Mouse (Mus musculus) embryonic facial prominence, embryonic 12.5 days (tissue): ENCODE measurements around the gene Gm20683. TPM values are rescaled to one million over a fixed set of nuclear protein-coding genes. Genes with fewer than 3 reads are reported as not detected.
"Not testable (repeated sequence)": the region's sequence is repeated elsewhere in the genome, so short reads cannot be mapped to it uniquely, and the experiment has no call there.

ENCODE experiments used
- ATAC-seq: fragments of 200-750 bp; cut with Nextera tagmentation; 2 replicates; pipeline ENCODE4 v1.8.0; 2017; ENCODE audit not compliant: insufficient number of reproducible peaks, insufficient read depth, low FRiP score, low TSS enrichment
- H3K27ac ChIP-seq: fragments of 300-500 bp; sonication (generic); 2 replicates; pipeline ENCODE4 v1.5.1; 2016; ENCODE audit warnings: mild to moderate bottlenecking
- H3K27me3 ChIP-seq: fragments of 300-500 bp; sonication (generic); 2 replicates; pipeline ENCODE4 v1.6.1; 2016; ENCODE audit warnings: mild to moderate bottlenecking, moderate library complexity
- H3K36me3 ChIP-seq: fragments of 300-500 bp; sonication (generic); 2 replicates; pipeline ENCODE4 v1.6.1; 2016; ENCODE audit warnings: mild to moderate bottlenecking
- H3K4me1 ChIP-seq: fragments of 300-500 bp; sonication (generic); 2 replicates; pipeline ENCODE4 v1.6.1; 2016
- H3K4me2 ChIP-seq: fragments of 300-500 bp; sonication (generic); replicated peaks from 2 replicates; pipeline ENCODE4 v1.6.1; 2016; ENCODE audit warnings: mild to moderate bottlenecking, moderate library complexity
- H3K4me3 ChIP-seq: fragments of 300-500 bp; sonication (generic); 2 replicates; pipeline ENCODE4 v1.5.1; 2016; ENCODE audit warnings: mild to moderate bottlenecking
- H3K9ac ChIP-seq: fragments of 300-500 bp; sonication (generic); 2 replicates; pipeline ENCODE4 v1.6.1; 2016; ENCODE audit warnings: mild to moderate bottlenecking, moderate library complexity
- H3K9me3 ChIP-seq: fragments of 300-500 bp; sonication (generic); 2 replicates; pipeline ENCODE4 v1.6.1; 2016; ENCODE audit warnings: mild to moderate bottlenecking, moderate library complexity
- WGBS: fragments of 180-500 bp; shearing (Covaris S2); methylation state at CpG from one replicate; pipeline ENCODE4 v1.1.7; 2016; 5-methylcytosine and 5-hydroxymethylcytosine counted together
- polyA plus RNA-seq: library from polyadenylated mRNA; unstranded; fragments of >200 nt; fragmentation: Nextera tagmentation; extraction: Ambion mirVana; gene quantifications from 2 replicates; pipeline ENCODE4 v1.2.1, GENCODE M21; 2016

Gene Gm20683
- polyA plus RNA-seq, 1 experiment from 2014 or later, result 1.5 TPM

DNA sequence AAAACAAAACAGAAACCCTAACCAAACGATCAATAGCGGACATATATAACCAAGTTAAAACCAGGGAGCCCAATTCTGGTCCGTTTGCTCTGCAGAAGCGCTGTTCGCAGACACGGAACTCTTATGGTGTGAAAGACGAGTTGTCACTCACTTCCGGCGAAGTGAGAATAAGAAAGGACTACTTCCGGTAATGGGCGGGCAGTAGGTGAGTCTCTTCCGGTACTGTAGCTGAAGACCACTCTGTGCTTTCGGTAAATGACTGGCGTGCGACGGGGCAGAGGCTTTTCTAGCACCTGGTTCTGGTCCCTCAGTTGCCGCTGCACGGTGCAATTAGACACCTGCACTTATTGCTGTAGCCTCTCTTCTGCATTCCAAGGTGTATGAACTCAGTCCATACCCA, 18.1 kb downstream of the Gm20683 start, which contains the start of gene Wdr24:
Gene Wdr24 (plus strand): TSS at position 176 of the 400 bp plus-strand sequence.
- peak within 1 kb of the TSS; percentile 64 for H3K4me3 ChIP-seq
- H3K36me3 ChIP-seq, result peaks cover 30% of the 10 kb centered on the region
- peaks cover 28% of the 10 kb centered on the region for H3K4me1 ChIP-seq
- peak within 1 kb of the TSS; percentile 57; the same call in 1 of the 2 replicates for H3K27ac ChIP-seq
- peak within 1 kb of the TSS; percentile 96 for H3K4me2 ChIP-seq
- ATAC-seq, result no peak
- peaks cover 28% of the 10 kb centered on the region for H3K27me3 ChIP-seq
- no peaks in the 10 kb centered on the region for H3K9me3 ChIP-seq
- peak within 1 kb of the TSS; percentile 70 for H3K9ac ChIP-seq
- whole genome bisulfite sequencing, result under 1% methylated on average over 18 of the region's 18 CpGs

GRCm38 (mm10) chr17:25818851-25819780, 22.4 kb downstream of the Gm20683 start:
- H3K27ac ChIP-seq, result no peak overlapping the region
- 6% methylated on average over 46 of the region's 46 CpGs for WGBS
- ATAC-seq, result no peak
- 0 out of 2 replicates have a peak overlapping the region, but pooled peaks have one; percentile 6 for H3K4me3 ChIP-seq
- 0 out of 2 replicates have a peak overlapping the region, but pooled peaks have one; percentile 7 for H3K9ac ChIP-seq
- peaks cover 3% of the 10 kb centered on the region for H3K4me1 ChIP-seq
- peaks cover 49% of the 10 kb centered on the region for H3K27me3 ChIP-seq
- no peaks in the 10 kb centered on the region for H3K9me3 ChIP-seq
- no peaks in the 10 kb centered on the region for H3K36me3 ChIP-seq
- H3K4me2 ChIP-seq, result peak overlapping the region; percentile 30

GRCm38 (mm10) chr17:25817662-25818061, 23.9 kb downstream of the Gm20683 start:
- 77% methylated on average over 11 of the region's 11 CpGs for WGBS
- H3K27ac ChIP-seq, result no peak overlapping the region
- H3K27me3 ChIP-seq, result peaks cover 56% of the 10 kb centered on the region
- H3K4me1 ChIP-seq, result no peaks in the 10 kb centered on the region; the same call in 1 of the 2 replicates
- H3K4me3 ChIP-seq, result no peak overlapping the region
- H3K9me3 ChIP-seq, result no peaks in the 10 kb centered on the region
- no peak overlapping the region for H3K9ac ChIP-seq
- no peak overlapping the region for H3K4me2 ChIP-seq
- H3K36me3 ChIP-seq, result no peaks in the 10 kb centered on the region
- ATAC-seq, result no peak

- WGBS, result 2% methylated on average over 20 of the region's 20 CpGs
- ATAC-seq, result no peak
- H3K27me3 ChIP-seq, result peaks cover 63% of the 10 kb centered on the region
- no peak overlapping the region for H3K4me3 ChIP-seq
- no peak overlapping the region for H3K4me2 ChIP-seq
- no peak overlapping the region for H3K9ac ChIP-seq
- H3K9me3 ChIP-seq, result no peaks in the 10 kb centered on the region
- H3K27ac ChIP-seq, result no peak overlapping the region
- H3K36me3 ChIP-seq, result no peaks in the 10 kb centered on the region
- peaks cover 7% of the 10 kb centered on the region; the same call in 1 of the 2 replicates for H3K4me1 ChIP-seq
Observed at GRCm38 (mm10) chr17:25813471-25813870, 28.1 kb downstream of the Gm20683 start.

DNA sequence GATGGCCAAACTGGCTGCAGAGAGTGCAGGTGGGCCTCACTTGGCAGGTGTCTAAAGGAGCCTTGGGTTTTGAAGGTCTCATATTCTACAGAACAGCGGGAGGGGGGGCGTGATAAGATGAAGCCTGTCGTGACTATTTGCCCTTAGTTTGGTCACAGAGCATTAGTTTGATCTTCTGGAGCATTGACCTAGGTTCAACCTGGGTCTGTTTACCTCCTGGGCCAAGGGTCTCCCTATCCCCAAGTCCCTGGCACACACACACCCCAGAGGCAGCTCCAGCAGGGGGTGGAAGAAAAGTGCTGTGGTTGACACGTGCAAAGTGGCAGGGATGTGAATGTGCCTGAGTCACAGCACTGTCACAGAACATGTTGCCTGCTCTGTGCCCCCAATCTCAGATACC, 30.7 kb downstream of the Gm20683 start:
- WGBS, result 70% methylated on average over 4 of the region's 4 CpGs
- Histone ChIP-seq H3K4me1 (peaks cover 7% of the 10 kb centered on the region; the same call in 1 of the 2 replicates), H3K9me3 (no peaks in the 10 kb centered on the region), H3K4me2 (no peak overlapping the region), H3K4me3 (no peak overlapping the region), H3K27me3 (peaks cover 52% of the 10 kb centered on the region), H3K36me3 (no peaks in the 10 kb centered on the region), H3K27ac (no peak overlapping the region), H3K9ac (no peak overlapping the region)
- no peak for ATAC-seq

GRCm38 (mm10) chr17:25809606-25810340, 31.8 kb downstream of the Gm20683 start:
- H3K36me3 ChIP-seq, result no peaks in the 10 kb centered on the region
- peaks cover 7% of the 10 kb centered on the region; the same call in 1 of the 2 replicates for H3K4me1 ChIP-seq
- H3K27me3 ChIP-seq, result peaks cover 49% of the 10 kb centered on the region
- 12% methylated on average over 25 of the region's 25 CpGs for WGBS
- ATAC-seq, result peak; percentile 37; the same call in 1 of the 2 replicates
- 0 out of 2 replicates have a peak overlapping the region, but pooled peaks have one; percentile 65 for H3K27ac ChIP-seq
- peak overlapping the region; percentile 97 for H3K4me2 ChIP-seq
- peak overlapping the region; percentile 80 for H3K9ac ChIP-seq
- peak overlapping the region; percentile 72 for H3K4me3 ChIP-seq
- H3K9me3 ChIP-seq, result no peaks in the 10 kb centered on the region

DNA sequence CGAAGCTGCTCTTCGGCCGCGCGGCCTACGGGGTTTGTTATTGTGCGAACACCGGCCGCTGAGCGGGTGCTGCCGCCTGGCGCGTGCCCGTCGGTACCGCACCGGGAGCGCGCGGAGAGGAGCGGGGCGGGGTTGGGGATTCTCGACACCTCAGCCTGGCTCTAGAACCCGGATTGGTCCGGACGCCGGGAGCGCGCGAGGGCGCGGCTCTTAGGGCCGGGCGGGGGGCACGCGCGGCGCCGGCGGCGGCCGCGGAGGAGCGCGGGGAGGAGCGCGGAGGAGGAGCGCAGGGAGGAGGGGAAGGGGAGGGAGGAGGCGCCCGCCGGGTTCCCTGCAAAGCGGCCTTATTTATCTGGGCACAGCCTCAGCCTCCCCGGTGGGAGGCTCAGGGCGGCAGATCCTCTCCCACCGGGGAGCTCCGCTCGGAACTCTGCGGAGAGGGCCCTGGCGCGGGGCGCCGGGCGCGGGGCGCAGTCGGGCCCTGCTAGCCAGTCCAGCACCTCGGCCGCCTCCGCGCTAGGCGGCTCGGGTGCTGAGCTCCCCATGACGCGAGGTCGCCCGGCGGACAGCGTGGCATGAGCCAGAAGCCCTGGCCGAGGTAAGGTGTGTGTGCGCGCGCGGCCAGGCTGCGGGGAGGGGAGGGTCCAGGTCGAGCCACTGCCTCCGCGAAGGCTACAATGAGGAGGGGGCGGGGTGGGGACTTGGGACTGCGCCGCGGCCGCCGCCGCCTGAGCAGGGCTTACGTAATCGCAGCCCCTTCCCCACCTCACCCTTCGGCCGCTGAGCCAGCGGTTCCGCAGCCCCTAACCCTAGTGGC, 32.6 kb downstream of the Gm20683 start, which contains the start of gene Fbxl16:
Gene Fbxl16 (plus strand): TSS at position 297 of the 817 bp plus-strand sequence.
- peak within 1 kb of the TSS; percentile 80 for H3K9ac ChIP-seq
- peak within 1 kb of the TSS; percentile 65 for H3K27ac ChIP-seq
- WGBS, result under 1% methylated on average over 84 of the region's 100 CpGs
- peaks cover 53% of the 10 kb centered on the region for H3K27me3 ChIP-seq
- peak within 1 kb of the TSS; percentile 97 for H3K4me2 ChIP-seq
- peaks cover 7% of the 10 kb centered on the region; the same call in 1 of the 2 replicates for H3K4me1 ChIP-seq
- no peaks in the 10 kb centered on the region for H3K36me3 ChIP-seq
- peak; percentile 61 for ATAC-seq
- H3K4me3 ChIP-seq, result peak within 1 kb of the TSS; percentile 72
- no peaks in the 10 kb centered on the region for H3K9me3 ChIP-seq

- peak overlapping the region; percentile 72 for H3K4me3 ChIP-seq
- no peak for ATAC-seq
- H3K9ac ChIP-seq, result peak overlapping the region; percentile 80; the same call in 1 of the 2 replicates
- no peak overlapping the region for H3K27ac ChIP-seq
- H3K4me1 ChIP-seq, result peaks cover 7% of the 10 kb centered on the region; the same call in 1 of the 2 replicates
- H3K27me3 ChIP-seq, result peaks cover 50% of the 10 kb centered on the region
- WGBS, result 41% methylated on average over 5 of the region's 5 CpGs
- H3K4me2 ChIP-seq, result peak overlapping the region; percentile 97
- no peaks in the 10 kb centered on the region for H3K9me3 ChIP-seq
- H3K36me3 ChIP-seq, result no peaks in the 10 kb centered on the region
Observed at GRCm38 (mm10) chr17:25808028-25808427, 33.5 kb downstream of the Gm20683 start.

- 44% methylated on average over 2 of the region's 2 CpGs for WGBS
- not testable (repeated sequence) for ATAC-seq, H3K9ac ChIP-seq, H3K36me3 ChIP-seq, H3K4me3 ChIP-seq, H3K27ac ChIP-seq, H3K9me3 ChIP-seq, H3K4me1 ChIP-seq, H3K4me2 ChIP-seq
- peaks cover 44% of the 10 kb centered on the region for H3K27me3 ChIP-seq
Observed at GRCm38 (mm10) chr17:25807452-25807851, 34.1 kb downstream of the Gm20683 start.

DNA sequence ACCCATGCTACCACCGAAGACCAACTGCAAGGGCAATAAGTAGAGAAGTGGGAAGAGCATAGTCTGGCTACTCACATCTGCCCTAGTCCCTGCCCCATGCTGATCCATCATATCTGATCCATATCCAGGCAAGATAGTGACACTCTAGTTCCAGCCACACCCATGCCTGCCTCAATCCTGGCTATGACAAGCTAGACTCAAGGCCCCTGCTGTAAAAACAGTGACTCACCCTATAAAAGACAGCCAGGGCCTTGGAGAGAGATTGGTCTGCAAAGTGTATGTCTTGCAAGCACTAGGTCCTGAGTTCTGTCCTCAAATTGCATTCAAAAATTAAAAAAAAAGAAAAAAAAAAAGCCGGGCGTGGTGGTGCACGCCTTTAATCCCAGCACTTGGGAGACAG, 35.1 kb downstream of the Gm20683 start:
- no peaks in the 10 kb centered on the region for H3K36me3 ChIP-seq
- no peak overlapping the region for H3K27ac ChIP-seq
- H3K4me3 ChIP-seq, result no peak overlapping the region
- 85% methylated on average over 4 of the region's 4 CpGs for WGBS
- no peak overlapping the region for H3K4me2 ChIP-seq
- peaks cover 7% of the 10 kb centered on the region; the same call in 1 of the 2 replicates for H3K4me1 ChIP-seq
- peaks cover 38% of the 10 kb centered on the region for H3K27me3 ChIP-seq
- H3K9me3 ChIP-seq, result no peaks in the 10 kb centered on the region
- ATAC-seq, result no peak
- no peak overlapping the region for H3K9ac ChIP-seq
